Mouse (Mus musculus) MEL (cell line): ENCODE data around the gene Nup160.

ENCODE experiments used
- CTCF ChIP-seq, 3 experiments: IDR thresholded peaks in 2 of 3; conservative IDR thresholded peaks in 1 of 3; 2 replicates each; pipeline ENCODE4 v1.5.1; 2011 to 2012; ENCODE audit warnings: low read length in 3 of 3, low read depth in 2 of 3, mild to moderate bottlenecking in 2 of 3, improper control_type of control experiment in 1 of 3, inconsistent platforms in 1 of 3, mixed read lengths in 1 of 3, moderate library complexity in 1 of 3; ENCODE audit not compliant: control insufficient read depth in 1 of 3, insufficient read depth in 1 of 3, poor library complexity in 1 of 3, severe bottlenecking in 1 of 3
- SIN3A ChIP-seq: IDR thresholded peaks from 2 replicates; pipeline ENCODE4 v1.6.1; 2012; ENCODE audit warnings: low read length, improper control_type of control experiment, inconsistent platforms
- TAL1 ChIP-seq: IDR thresholded peaks from 2 replicates; pipeline ENCODE4 v1.6.1; 2012; ENCODE audit warnings: mild to moderate bottlenecking, inconsistent platforms, low read length, moderate library complexity, mixed read lengths

DNA sequence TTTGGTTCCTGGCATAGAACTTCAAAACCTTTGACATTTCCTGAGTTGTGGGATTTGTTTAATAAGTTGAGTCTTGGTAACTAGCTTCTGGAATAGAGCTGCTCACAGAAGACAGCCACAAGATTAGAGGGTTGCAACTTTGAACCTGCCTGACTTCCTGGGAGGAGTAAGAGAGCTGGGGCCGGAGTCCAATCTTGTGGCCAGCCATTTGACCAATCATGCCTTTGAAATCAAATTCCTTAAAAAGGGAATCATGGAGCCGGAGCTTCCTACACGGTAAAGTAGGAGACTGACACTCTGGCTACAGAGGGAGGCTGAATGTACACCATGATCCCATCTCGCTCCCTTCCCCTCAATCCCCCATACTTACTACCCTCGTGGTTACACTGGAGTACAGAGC is 62.9 kb downstream of the Nup160 start:
- TF ChIP-seq SIN3A: no peak
- TF ChIP-seq TAL1: no peak
- no peak for TF ChIP-seq CTCF (IDR thresholded peaks at IDR 0.05 in 2 of 3, conservative IDR thresholded peaks at IDR 0.05 in 1 of 3; ENCODE audit: control insufficient read depth in 1 of 3, insufficient read depth in 1 of 3, low read depth in 2 of 3, low read length in 3 of 3, poor library complexity in 1 of 3, severe bottlenecking in 1 of 3)
